32 mouse cellular contexts compared by ENCODE assay signal in genomic region chr14:47175136-47175535, GRCm38 (mm10).
"Had no signal": no experiment of that assay in that cellular context is flagged by ENCODE, and none has a peak within 500 bp of the region (broad histone marks: within the 10 kb centered on the region; RNA-seq: fewer than 3 reads in every experiment).

No protein-coding gene starts in this region.

- H3K4me3 ChIP-seq: left cerebral cortex, adult 2 months; limb, embryonic 10.5 days; limb, embryonic 12.5 days; limb, embryonic 13.5 days; limb, embryonic 15.5 days; liver, embryonic 12.5 days; liver, embryonic 13.5 days; liver, embryonic 15.5 days; lung, embryonic 15.5 days; megakaryocyte, embryonic 14.5 days; midbrain, embryonic 10.5 days; midbrain, embryonic 12.5 days; midbrain, embryonic 13.5 days; midbrain, embryonic 15.5 days; myocyte had no signal

- DNase-seq: left cerebral cortex, postnatal 4 days; liver; liver, embryonic 13.5 days; liver, postnatal 0 days; lung, adult 18-20 months; lung, adult 2 months; lung, embryonic 14.5 days; lung, postnatal 10 days; lung, postnatal 14 days; lung, postnatal 36 days; lung, postnatal 4 days; midbrain, embryonic 14.5 days had no signal

- H3K9me3 ChIP-seq: limb, embryonic 10.5 days; limb, embryonic 12.5 days; limb, embryonic 13.5 days; limb, embryonic 15.5 days; liver, embryonic 12.5 days; liver, embryonic 13.5 days; liver, embryonic 15.5 days; lung, embryonic 15.5 days; megakaryocyte, embryonic 14.5 days; midbrain, embryonic 10.5 days; midbrain, embryonic 12.5 days; midbrain, embryonic 13.5 days; midbrain, embryonic 15.5 days had no signal

- H3K27me3 ChIP-seq: limb, embryonic 12.5 days; limb, embryonic 13.5 days; limb, embryonic 15.5 days; liver, embryonic 13.5 days; liver, embryonic 15.5 days; lung, embryonic 15.5 days; midbrain, embryonic 12.5 days; midbrain, embryonic 13.5 days; midbrain, embryonic 15.5 days had no signal

- H3K4me2 ChIP-seq: limb, embryonic 12.5 days; limb, embryonic 13.5 days; limb, embryonic 15.5 days; liver, embryonic 11.5 days; liver, embryonic 12.5 days; liver, embryonic 13.5 days; liver, embryonic 15.5 days; lung, embryonic 14.5 days; lung, embryonic 15.5 days; midbrain, embryonic 11.5 days; midbrain, embryonic 12.5 days; midbrain, embryonic 13.5 days; midbrain, embryonic 15.5 days had no signal

- H3K9ac ChIP-seq: limb, embryonic 12.5 days; limb, embryonic 13.5 days; limb, embryonic 15.5 days; liver, embryonic 12.5 days; liver, embryonic 13.5 days; liver, embryonic 14.5 days; liver, embryonic 15.5 days; liver, postnatal 0 days; lung, embryonic 14.5 days; lung, embryonic 15.5 days; midbrain, embryonic 12.5 days; midbrain, embryonic 13.5 days; midbrain, embryonic 15.5 days had no signal

- ATAC-seq: liver, embryonic 12.5 days; liver, postnatal 0 days; lung, postnatal 0 days; midbrain, embryonic 13.5 days; midbrain, embryonic 15.5 days; midbrain, embryonic 16.5 days had no signal

- H3K36me3 ChIP-seq: limb, embryonic 10.5 days; limb, embryonic 12.5 days; limb, embryonic 13.5 days; limb, embryonic 15.5 days; liver, embryonic 12.5 days; liver, embryonic 13.5 days; liver, embryonic 15.5 days; lung, embryonic 15.5 days; midbrain, embryonic 10.5 days; midbrain, embryonic 12.5 days; midbrain, embryonic 13.5 days; midbrain, embryonic 15.5 days had no signal

- H3K27ac ChIP-seq: left cerebral cortex, adult 2 months; limb, embryonic 10.5 days; limb, embryonic 12.5 days; limb, embryonic 13.5 days; limb, embryonic 15.5 days; liver, embryonic 12.5 days; liver, embryonic 13.5 days; liver, embryonic 14.5 days; liver, embryonic 15.5 days; lung, embryonic 15.5 days; macrophage; midbrain, embryonic 10.5 days; midbrain, embryonic 12.5 days; midbrain, embryonic 13.5 days; midbrain, embryonic 15.5 days had no signal

- H3K4me1 ChIP-seq: midbrain, embryonic 10.5 days; midbrain, embryonic 12.5 days; midbrain, embryonic 15.5 days had no signal
